Mouse (Mus musculus): ENCODE data around the gene Galnt5.

- TF ChIP-seq CTCF (IDR thresholded peaks at IDR 0.05; ENCODE audit: insufficient read depth, low read depth, low read length) (no peak), POLR2A (IDR thresholded peaks at IDR 0.05; ENCODE audit: insufficient read depth, low read depth, low read length) (no peak)
Observed at GRCm38 (mm10) chr2:58055383-58055782, 57.7 kb downstream of the Galnt5 start.
